Mouse (Mus musculus): ENCODE measurements at regions not wholly inside any gene's neighbourhood (a gene's known extent, or its start where the extent isn't known, plus 50 kb on each side); places are given as distances from the start of the nearest gene placed in this dataset.

- no peak for DNase-seq (ENCODE audit: low spot score)
Observed at GRCm38 (mm10) chr19:56102454-56103080, 184.4 kb upstream of the Habp2 start.

- no peak for DNase-seq (ENCODE audit: low spot score)
Observed at GRCm38 (mm10) chr19:56105073-56105451, 181.9 kb upstream of the Habp2 start.

GRCm38 (mm10) chr19:56105452-56106091 lies 181.4 kb upstream of the Habp2 start:
- no peak for DNase-seq (ENCODE audit: low spot score)

GRCm38 (mm10) chr19:56108796-56109195 lies 178.1 kb upstream of the Habp2 start:
- no peak for DNase-seq (ENCODE audit: low spot score)

- DNase-seq (ENCODE audit: low spot score) = no peak
Observed at GRCm38 (mm10) chr19:56115552-56116284, 171.2 kb upstream of the Habp2 start.

- DNase-seq (ENCODE audit: low spot score) = no peak
Observed at GRCm38 (mm10) chr19:56116285-56116680, 170.7 kb upstream of the Habp2 start.

- no peak for DNase-seq (ENCODE audit: low spot score)
Observed at GRCm38 (mm10) chr19:56120723-56121122, 166.2 kb upstream of the Habp2 start.

GRCm38 (mm10) chr19:56122186-56122585 lies 164.8 kb upstream of the Habp2 start:
- no peak for DNase-seq (ENCODE audit: low spot score)

- DNase-seq (ENCODE audit: low spot score) = no peak
Observed at GRCm38 (mm10) chr19:56131556-56131955, 155.4 kb upstream of the Habp2 start.

- DNase-seq (ENCODE audit: low spot score) = no peak
Observed at GRCm38 (mm10) chr19:56132911-56133562, 153.9 kb upstream of the Habp2 start.

GRCm38 (mm10) chr19:56133565-56133964 lies 153.4 kb upstream of the Habp2 start:
- no peak for DNase-seq (ENCODE audit: low spot score)

- DNase-seq (ENCODE audit: low spot score) = no peak
Observed at GRCm38 (mm10) chr19:56134081-56134818, 152.7 kb upstream of the Habp2 start.

GRCm38 (mm10) chr19:56135306-56135928 lies 151.5 kb upstream of the Habp2 start:
- no peak for DNase-seq (ENCODE audit: low spot score)

GRCm38 (mm10) chr19:56140540-56140939 lies 146.4 kb upstream of the Habp2 start:
- no peak for DNase-seq (ENCODE audit: low spot score)

- DNase-seq (ENCODE audit: low spot score) = no peak
Observed at GRCm38 (mm10) chr19:56144221-56144620, 142.7 kb upstream of the Habp2 start.

GRCm38 (mm10) chr19:56157120-56157519 lies 129.8 kb upstream of the Habp2 start:
- DNase-seq (ENCODE audit: low spot score) = no peak

GRCm38 (mm10) chr19:56162156-56162555 lies 124.8 kb upstream of the Habp2 start:
- no peak for DNase-seq (ENCODE audit: low spot score)

GRCm38 (mm10) chr19:56169133-56169997 lies 117.6 kb upstream of the Habp2 start:
- DNase-seq (ENCODE audit: low spot score) = no peak

- DNase-seq (ENCODE audit: low spot score) = no peak
Observed at GRCm38 (mm10) chr19:56169998-56170274, 117.0 kb upstream of the Habp2 start.

GRCm38 (mm10) chr19:56172454-56172853 lies 114.5 kb upstream of the Habp2 start:
- DNase-seq (ENCODE audit: low spot score) = no peak

- DNase-seq (ENCODE audit: low spot score) = no peak
Observed at GRCm38 (mm10) chr19:56176059-56176458, 110.9 kb upstream of the Habp2 start.
